Mouse (Mus musculus) lung, embryonic 16.5 days (tissue): ENCODE results near the gene Fbxw24. TPM values are rescaled to one million over a fixed set of nuclear protein-coding genes. Genes with fewer than 3 reads are reported as not detected.
"Not testable (repeated sequence)": the region's sequence is repeated elsewhere in the genome, so short reads cannot be mapped to it uniquely, and the experiment has no call there.

Experiments
- ATAC-seq: fragments of 200-750 bp; cut with Nextera tagmentation; 2 replicates; pipeline ENCODE4 v1.8.0; 2017; ENCODE audit warnings: low read depth, mild to moderate bottlenecking, moderate library complexity
- H3K27ac ChIP-seq: fragments of 300-500 bp; sonication (generic); 2 replicates; pipeline ENCODE4 v1.5.1; 2014; ENCODE audit warnings: mild to moderate bottlenecking, control low read depth, low read length
- H3K27me3 ChIP-seq: fragments of 300-500 bp; sonication (generic); 2 replicates; pipeline ENCODE4 v1.6.1; 2014; ENCODE audit warnings: low read depth, low read length, mixed read lengths; ENCODE audit not compliant: control insufficient read depth, insufficient read depth
- H3K36me3 ChIP-seq: fragments of 300-500 bp; sonication (generic); 2 replicates; pipeline ENCODE4 v1.6.1; 2014; ENCODE audit warnings: low read length; ENCODE audit not compliant: control insufficient read depth, insufficient read depth
- H3K4me1 ChIP-seq: fragments of 300-500 bp; sonication (generic); replicated peaks from 2 replicates; pipeline ENCODE4 v1.6.1; 2014; ENCODE audit warnings: low read length, mixed read lengths; ENCODE audit not compliant: control insufficient read depth, insufficient read depth
- H3K4me2 ChIP-seq: fragments of 300-500 bp; sonication (generic); 2 replicates; pipeline ENCODE4 v1.6.1; 2014; ENCODE audit warnings: low read depth, low read length, control low read depth
- H3K4me3 ChIP-seq: fragments of 300-500 bp; sonication (generic); 2 replicates; pipeline ENCODE4 v1.5.1; 2014; ENCODE audit warnings: mild to moderate bottlenecking, low read length, control low read depth
- H3K9ac ChIP-seq: fragments of 300-500 bp; sonication (generic); 2 replicates; pipeline ENCODE4 v1.6.1; 2014; ENCODE audit warnings: low read length, control low read depth
- H3K9me3 ChIP-seq: fragments of 300-500 bp; sonication (generic); 2 replicates; pipeline ENCODE4 v1.6.1; 2016; ENCODE audit warnings: low read length; ENCODE audit not compliant: control insufficient read depth
- WGBS: fragments of 180-500 bp; shearing (Covaris S2); extraction: QIAGEN DNeasy Blood & Tissue Kit; methylation state at CpG from one replicate; pipeline ENCODE4 v1.1.7; 2014; 5-methylcytosine and 5-hydroxymethylcytosine counted together
- polyA plus RNA-seq: library from polyadenylated mRNA; unstranded; fragments of >200 nt; fragmentation: Nextera tagmentation; extraction: Ambion mirVana; gene quantifications from 2 replicates; pipeline ENCODE4 v1.2.1, GENCODE M21; 2015

The Fbxw24 gene
- not detected in 2 replicates for polyA plus RNA-seq

DNA sequence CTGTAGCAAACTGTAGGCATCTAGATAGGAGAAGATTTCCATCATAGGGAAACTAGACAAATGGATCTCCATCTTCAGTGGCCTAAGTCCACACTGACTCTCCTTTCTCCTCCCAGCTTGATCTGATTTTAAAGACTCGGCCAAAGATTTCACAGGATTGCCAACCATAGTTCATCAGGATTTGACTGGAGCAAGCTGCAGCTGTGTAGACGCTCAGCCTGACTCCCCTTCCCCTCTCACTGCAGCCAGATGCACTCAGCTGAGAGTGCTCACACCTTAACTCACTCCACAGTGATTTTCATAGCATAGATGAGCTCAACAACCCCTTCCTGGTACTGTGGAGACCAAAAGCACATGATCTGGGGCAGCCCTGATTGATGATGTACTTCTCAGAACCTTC lies at the start of gene Fbxw24:
TSS of gene Fbxw24 (minus strand) at position 101 of the 400 bp plus-strand sequence.
- H3K9ac ChIP-seq, H3K4me3 ChIP-seq, H3K27me3 ChIP-seq, H3K4me1 ChIP-seq, H3K9me3 ChIP-seq, ATAC-seq, H3K36me3 ChIP-seq, H3K27ac ChIP-seq, H3K4me2 ChIP-seq: not testable (repeated sequence)
- WGBS, result 82% methylated on average over 2 of the region's 2 CpGs

DNA sequence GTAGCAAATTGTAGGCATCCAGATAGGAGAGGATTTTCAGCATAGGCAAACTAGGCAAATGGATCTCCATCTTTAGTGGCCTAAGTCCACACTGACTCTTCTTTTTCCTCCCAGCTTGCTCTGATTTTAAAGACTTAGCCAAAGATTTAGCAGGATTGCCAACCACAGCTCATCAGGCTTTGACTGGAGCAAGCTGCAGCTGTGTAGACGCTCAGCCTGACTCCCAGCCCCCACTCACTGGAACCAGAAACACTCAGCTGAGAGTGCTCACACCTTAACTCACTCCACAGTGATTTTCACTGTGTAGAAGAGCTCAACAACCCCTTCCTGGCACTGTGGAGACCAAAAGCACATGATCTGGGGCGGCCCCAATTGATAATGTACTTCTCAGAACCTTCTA lies 38.7 kb upstream of the Fbxw24 start, which contains the start of gene Fbxw25:
TSS of gene Fbxw25 (minus strand) at position 101 of the 400 bp plus-strand sequence.
- H3K9ac ChIP-seq, H3K4me3 ChIP-seq, H3K27ac ChIP-seq, H3K36me3 ChIP-seq, ATAC-seq, H3K27me3 ChIP-seq, H3K9me3 ChIP-seq, H3K4me2 ChIP-seq, H3K4me1 ChIP-seq: not testable (repeated sequence)
- WGBS, result 55% methylated on average over 2 of the region's 2 CpGs

DNA sequence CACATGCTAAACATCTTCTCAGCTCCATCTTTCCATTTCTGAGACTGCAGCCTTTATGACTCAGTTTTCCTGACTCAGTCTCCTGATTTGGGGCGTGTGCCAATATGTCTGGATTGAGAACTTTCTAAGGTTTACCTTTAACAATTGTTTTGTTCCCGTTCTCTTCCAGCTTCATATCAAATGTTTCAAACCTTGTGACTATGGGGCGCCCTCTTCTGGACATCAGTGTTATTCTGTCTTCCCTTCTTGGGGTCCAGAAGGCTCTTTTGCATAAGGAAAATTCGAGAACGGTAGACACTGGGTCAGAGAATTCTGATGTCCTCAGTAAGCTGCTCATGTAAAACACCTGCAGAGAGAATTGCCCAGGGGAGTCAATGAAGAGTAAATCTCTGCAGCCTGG lies 19.0 kb downstream of the Fbxw24 start:
- H3K9me3 ChIP-seq, H3K4me3 ChIP-seq, H3K4me2 ChIP-seq, H3K36me3 ChIP-seq, H3K4me1 ChIP-seq, H3K27me3 ChIP-seq, H3K27ac ChIP-seq, ATAC-seq, H3K9ac ChIP-seq: not testable (repeated sequence)
- WGBS, result 34% methylated on average over 5 of the region's 5 CpGs

DNA sequence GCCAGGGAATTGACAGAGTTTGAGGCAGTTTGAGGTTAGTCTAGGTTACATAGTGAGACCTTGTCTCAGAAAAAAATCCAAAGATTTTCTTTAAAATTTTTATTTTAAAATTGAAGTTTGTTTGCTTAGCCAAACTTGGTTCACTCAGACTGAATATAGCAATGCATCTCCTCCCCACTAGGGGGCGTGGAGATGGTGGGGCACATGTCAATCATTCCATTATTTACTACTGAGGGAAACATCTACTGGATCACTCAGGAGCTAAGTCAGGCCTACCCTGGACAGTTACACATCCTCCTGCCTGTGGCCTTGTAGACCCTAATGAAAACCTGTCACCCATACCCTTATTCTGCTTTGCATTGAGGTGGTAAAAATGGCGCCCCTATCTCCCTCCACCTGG lies 23.7 kb downstream of the Fbxw24 start:
- not testable (repeated sequence) for H3K36me3 ChIP-seq, H3K4me1 ChIP-seq, H3K9ac ChIP-seq, H3K4me2 ChIP-seq, H3K9me3 ChIP-seq, H3K27ac ChIP-seq, H3K27me3 ChIP-seq, H3K4me3 ChIP-seq, ATAC-seq
- WGBS, result 46% methylated on average over 2 of the region's 2 CpGs

DNA sequence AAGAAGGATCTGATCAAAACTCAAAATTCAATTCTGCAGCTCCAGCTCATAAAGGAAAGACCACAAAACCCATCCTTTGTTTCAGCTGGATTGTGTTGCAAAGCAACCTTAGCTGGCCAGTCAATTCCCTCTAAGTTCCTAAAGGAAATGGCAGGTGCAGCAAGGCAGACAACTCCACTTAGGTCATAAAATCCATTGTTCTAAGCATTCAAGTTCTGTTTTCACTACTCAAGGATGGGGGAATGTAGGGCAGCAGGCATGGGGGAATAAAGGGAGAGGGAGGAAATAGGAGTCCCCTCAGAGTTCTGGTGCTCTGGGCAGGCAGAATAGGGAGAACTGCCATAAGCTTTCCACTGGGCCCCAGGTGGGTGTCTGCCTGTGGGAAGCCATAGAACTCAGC lies 28.6 kb downstream of the Fbxw24 start:
- Histone ChIP-seq H3K9me3 (no peaks in the 10 kb centered on the region), H3K9ac (no peak overlapping the region), H3K4me3 (no peak overlapping the region), H3K27me3 (no peaks in the 10 kb centered on the region), H3K36me3 (no peaks in the 10 kb centered on the region), H3K4me2 (no peak overlapping the region), H3K27ac (no peak overlapping the region), H3K4me1 (no peaks in the 10 kb centered on the region)
- no peak for ATAC-seq

DNA sequence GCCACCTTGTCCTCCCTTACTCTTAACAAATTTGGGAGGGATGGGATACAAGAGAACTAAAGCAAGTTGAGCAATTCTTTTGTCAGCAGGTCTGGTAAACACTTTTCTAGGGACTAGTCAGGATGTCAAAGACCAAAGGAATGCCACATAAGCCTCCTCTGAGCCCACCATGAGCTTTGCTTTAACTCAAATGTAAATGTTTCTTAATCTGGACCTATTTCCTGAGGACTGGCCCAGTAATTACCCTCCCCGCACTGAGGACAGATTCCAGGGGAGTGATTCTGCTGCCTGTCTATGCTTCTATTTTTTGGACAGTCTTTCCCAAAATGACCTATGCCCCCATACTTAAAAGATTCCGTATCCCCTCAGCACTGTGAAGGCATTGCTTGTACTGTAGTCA lies 31.0 kb downstream of the Fbxw24 start:
- H3K4me3 ChIP-seq, result no peak overlapping the region
- no peaks in the 10 kb centered on the region for H3K4me1 ChIP-seq
- H3K27me3 ChIP-seq, result no peaks in the 10 kb centered on the region
- H3K27ac ChIP-seq, result no peak overlapping the region
- H3K36me3 ChIP-seq, result no peaks in the 10 kb centered on the region
- H3K9ac ChIP-seq, result no peak overlapping the region
- no peaks in the 10 kb centered on the region for H3K9me3 ChIP-seq
- WGBS, result 77% methylated on average over 2 of the region's 2 CpGs
- ATAC-seq, result no peak
- H3K4me2 ChIP-seq, result no peak overlapping the region

DNA sequence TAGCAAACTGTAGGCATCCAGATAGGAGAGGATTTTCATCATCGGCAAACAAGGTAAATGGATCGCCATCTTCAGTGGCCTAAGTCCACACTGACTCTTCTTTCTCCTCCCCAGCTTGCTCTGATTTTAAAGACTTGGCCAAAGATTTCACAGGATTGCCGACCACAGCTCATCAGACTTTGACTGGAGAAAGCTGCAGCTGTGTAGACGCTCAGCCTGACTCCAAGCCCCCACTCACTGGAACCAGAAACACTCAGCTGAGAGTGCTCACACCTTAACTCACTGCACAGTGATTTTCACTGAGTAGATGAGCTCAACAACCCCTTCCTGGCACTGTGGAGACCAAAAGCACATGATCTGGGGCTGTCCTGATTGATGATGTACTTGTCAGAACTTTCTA lies 57.7 kb downstream of the Fbxw24 start, which contains the start of gene Fbxw15:
TSS of gene Fbxw15 (minus strand) at position 101 of the 400 bp plus-strand sequence.
- not testable (repeated sequence) for H3K4me3 ChIP-seq, H3K9me3 ChIP-seq, ATAC-seq, H3K36me3 ChIP-seq, H3K4me2 ChIP-seq, H3K9ac ChIP-seq, H3K27me3 ChIP-seq, H3K27ac ChIP-seq, H3K4me1 ChIP-seq
- 83% methylated on average over 4 of the region's 4 CpGs for WGBS

DNA sequence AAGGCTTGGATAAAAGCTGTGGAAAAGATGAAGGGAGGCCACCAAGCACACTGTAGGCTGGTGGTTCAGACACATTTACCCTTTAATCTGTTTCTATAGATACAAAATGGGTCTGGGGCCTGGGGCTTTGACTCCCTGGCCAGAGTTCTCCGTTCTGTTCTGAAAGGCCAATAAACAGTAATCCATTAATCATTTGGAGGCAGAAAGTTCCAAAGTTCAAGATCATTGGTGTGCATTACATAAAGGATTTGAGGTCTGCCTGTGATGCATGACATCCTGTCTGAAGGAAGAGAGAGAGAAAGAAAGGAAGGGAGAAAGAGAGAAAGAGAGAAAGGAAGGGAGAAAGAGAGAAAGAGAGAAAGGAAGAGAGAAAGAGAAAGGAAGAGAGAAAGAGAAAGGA lies 60.3 kb downstream of the Fbxw24 start:
- Histone ChIP-seq H3K4me2 (no peak overlapping the region), H3K27me3 (no peaks in the 10 kb centered on the region), H3K9ac (no peak overlapping the region), H3K4me1 (no peaks in the 10 kb centered on the region), H3K36me3 (no peaks in the 10 kb centered on the region), H3K27ac (no peak overlapping the region), H3K9me3 (no peaks in the 10 kb centered on the region), H3K4me3 (no peak overlapping the region)
- 44% methylated on average over 1 of the region's 1 CpGs for WGBS
- ATAC-seq, result no peak

DNA sequence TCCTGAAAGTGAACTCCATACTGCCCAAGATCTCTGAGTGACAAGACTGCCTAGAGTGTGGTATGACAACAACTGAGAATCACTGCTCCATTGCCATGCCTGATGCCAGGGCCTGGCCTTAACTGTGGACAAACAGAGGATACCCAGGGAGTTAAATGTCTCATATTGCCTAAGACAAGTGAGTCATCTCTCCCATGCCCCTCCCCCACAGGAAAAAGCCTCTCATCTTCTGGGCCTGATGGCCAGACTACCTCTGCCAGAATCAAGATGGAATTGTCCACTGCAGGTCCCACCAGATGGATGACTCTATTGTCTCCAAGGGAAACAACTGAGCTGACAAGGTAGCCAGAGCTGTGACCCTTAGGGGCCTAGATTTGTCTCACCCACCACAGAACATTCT lies 63.8 kb downstream of the Fbxw24 start:
- H3K27me3 ChIP-seq, H3K27ac ChIP-seq, H3K4me1 ChIP-seq, H3K9me3 ChIP-seq, H3K9ac ChIP-seq, H3K36me3 ChIP-seq, ATAC-seq, H3K4me2 ChIP-seq, H3K4me3 ChIP-seq: not testable (repeated sequence)

DNA sequence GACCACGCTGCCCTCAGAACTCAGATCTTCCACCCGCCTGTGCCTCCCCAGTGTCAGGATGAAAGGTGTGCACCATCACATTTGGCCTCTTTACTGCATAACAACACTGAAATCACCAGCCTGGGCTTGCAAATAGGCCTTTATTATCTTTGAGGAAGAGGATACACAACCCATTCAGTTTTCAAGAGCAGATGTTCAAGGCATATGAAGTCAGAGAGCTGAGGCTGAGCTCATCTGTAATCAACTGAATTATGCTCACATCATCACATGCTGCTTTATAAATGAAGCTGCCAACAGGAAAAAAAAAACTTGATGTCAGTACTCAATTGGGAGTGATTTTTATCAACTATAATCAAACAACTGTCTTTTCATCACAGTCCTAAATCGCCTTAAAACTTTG lies 73.4 kb downstream of the Fbxw24 start:
- Histone ChIP-seq H3K9me3 (no peaks in the 10 kb centered on the region), H3K4me3 (no peak overlapping the region), H3K27me3 (no peaks in the 10 kb centered on the region), H3K4me1 (no peaks in the 10 kb centered on the region), H3K36me3 (no peaks in the 10 kb centered on the region), H3K27ac (no peak overlapping the region), H3K9ac (no peak overlapping the region), H3K4me2 (no peak overlapping the region)
- 69% methylated on average over 3 of the region's 3 CpGs for WGBS
- ATAC-seq, result no peak
